Comparison of ENCODE assay signal across 8 mouse cellular contexts in the genomic region with DNA sequence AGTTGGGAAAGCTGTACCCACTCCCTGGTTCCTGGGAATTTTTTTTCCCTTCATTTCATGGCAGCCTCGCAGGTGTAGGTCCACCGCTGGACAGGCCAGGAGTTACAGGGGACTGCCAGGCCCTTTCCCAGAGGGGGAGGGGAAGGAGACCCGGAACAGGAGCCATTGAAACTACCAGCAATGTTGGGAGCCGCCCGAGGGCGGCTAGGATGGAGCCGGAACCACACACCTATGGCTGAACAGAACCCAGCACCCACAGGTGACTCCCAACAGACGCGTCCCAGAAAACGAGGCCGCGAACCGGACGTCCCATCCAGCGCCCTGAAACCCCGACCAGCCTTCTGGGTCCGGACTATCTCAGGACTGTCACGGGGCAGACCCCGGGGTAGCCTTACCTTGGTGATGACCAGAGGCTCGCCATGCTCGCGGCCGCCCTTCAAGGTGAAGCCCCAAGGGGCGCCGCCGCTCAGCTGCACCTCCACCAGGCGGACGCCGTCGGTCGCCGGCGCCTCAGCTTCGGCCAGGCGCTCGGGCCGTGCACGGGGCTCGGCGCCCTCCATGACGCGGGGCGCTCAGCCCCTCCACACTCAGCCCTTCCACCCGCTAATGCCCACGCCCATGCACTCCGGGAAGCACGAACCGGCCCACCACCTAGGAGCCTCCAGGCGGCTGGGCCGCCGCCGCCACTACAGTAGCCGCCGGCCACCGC. TPM values are rescaled to one million over a fixed set of nuclear protein-coding genes. Genes with fewer than 3 reads are reported as not detected.
DNase-seq lines count a peak whose midpoint lies in the region; ATAC-seq and TF ChIP-seq lines count a peak whose summit lies in the region.

A gene (minus strand): TSS at position 575 of the 709 bp plus-strand sequence.

- no peaks in the 10 kb centered on the region for H3K36me3 ChIP-seq in megakaryocyte, embryonic 14.5 days (replicated peaks; ENCODE audit: low read length)
- no peaks in the 10 kb centered on the region for H3K36me3 ChIP-seq in heart, embryonic 16.5 days (ENCODE audit: control insufficient read depth, insufficient read depth)
- H3K36me3 ChIP-seq in lung, embryonic 14.5 days (ENCODE audit: insufficient read depth): no peaks in the 10 kb centered on the region
- H3K36me3 ChIP-seq in stomach, postnatal 0 days (ENCODE audit: control insufficient read depth, insufficient read depth, low read length): no peaks in the 10 kb centered on the region

- TF ChIP-seq EP300 in stomach, postnatal 0 days (optimal IDR thresholded peaks at IDR 0.05): no peak

- 7% methylated on average over 50 of the region's 55 CpGs for WGBS in heart, embryonic 16.5 days
- WGBS in lung, embryonic 14.5 days: 7% methylated on average over 51 of the region's 55 CpGs
- WGBS in stomach, postnatal 0 days: 9% methylated on average over 40 of the region's 55 CpGs

- ATAC-seq in megakaryocyte, adult 5-6 weeks (ENCODE audit: poor library complexity, severe bottlenecking): no peak
- ATAC-seq in heart, embryonic 16.5 days (replicated peaks; ENCODE audit: extremely low read depth, insufficient read depth, low FRiP score): peak; percentile 61
- peak; percentile 83 for ATAC-seq in lung, embryonic 14.5 days (ENCODE audit: insufficient read depth)
- peak; percentile 58 for ATAC-seq in stomach, postnatal 0 days (ENCODE audit: low FRiP score, low TSS enrichment)

- DNase-seq in embryo, embryonic 11 days: peak; percentile 41
- peak; percentile 49 to 55 for DNase-seq in kidney, postnatal 36 days
- peak; percentile 32 for DNase-seq in lung, embryonic 14.5 days
- DNase-seq in stomach, postnatal 0 days (ENCODE audit: low spot score): peak; percentile 45
- DNase-seq in gastrocnemius, postnatal 10 days: no peak

- peaks cover 12% of the 10 kb centered on the region for H3K9me3 ChIP-seq in megakaryocyte, embryonic 14.5 days
- no peaks in the 10 kb centered on the region for H3K9me3 ChIP-seq in heart, embryonic 16.5 days (replicated peaks; ENCODE audit: control insufficient read depth, low read length)
- no peaks in the 10 kb centered on the region for H3K9me3 ChIP-seq in lung, embryonic 14.5 days (ENCODE audit: low read depth, low read length)
- H3K9me3 ChIP-seq in stomach, postnatal 0 days (ENCODE audit: control insufficient read depth, low read length): no peaks in the 10 kb centered on the region

- peaks cover 36% of the 10 kb centered on the region for H3K27me3 ChIP-seq in megakaryocyte, embryonic 14.5 days (replicated peaks)
- peaks cover 3% of the 10 kb centered on the region; the same call in 1 of the 2 replicates for H3K27me3 ChIP-seq in heart, embryonic 16.5 days (ENCODE audit: control insufficient read depth, insufficient read depth, low read length)
- H3K27me3 ChIP-seq in lung, embryonic 14.5 days (ENCODE audit: insufficient read depth, low read length): peaks cover 8% of the 10 kb centered on the region; the same call in 1 of the 2 replicates
- no peaks in the 10 kb centered on the region for H3K27me3 ChIP-seq in stomach, postnatal 0 days (ENCODE audit: control insufficient read depth, insufficient read depth, low read length)

- H3K4me2 ChIP-seq in heart, embryonic 16.5 days (ENCODE audit: low read depth, low read length): peak within 1 kb of the TSS; percentile 63
- H3K4me2 ChIP-seq in lung, embryonic 14.5 days: peak within 1 kb of the TSS; percentile 58
- H3K4me2 ChIP-seq in stomach, postnatal 0 days (replicated peaks; ENCODE audit: low read depth): peak within 1 kb of the TSS; percentile 62

- H3K9ac ChIP-seq in heart, embryonic 16.5 days (ENCODE audit: low read length): peak within 1 kb of the TSS; percentile 76
- H3K9ac ChIP-seq in lung, embryonic 14.5 days: peak within 1 kb of the TSS; percentile 66
- H3K9ac ChIP-seq in stomach, postnatal 0 days (ENCODE audit: low read length): peak within 1 kb of the TSS; percentile 67

- no peaks in the 10 kb centered on the region for H3K4me1 ChIP-seq in megakaryocyte, embryonic 14.5 days
- 0 out of 2 replicates have a peak, but pooled peaks cover 2% of the 10 kb centered on the region for H3K4me1 ChIP-seq in heart, embryonic 16.5 days (ENCODE audit: control insufficient read depth, insufficient read depth, low read length)
- H3K4me1 ChIP-seq in lung, embryonic 14.5 days (ENCODE audit: insufficient read depth): no peaks in the 10 kb centered on the region
- H3K4me1 ChIP-seq in stomach, postnatal 0 days (replicated peaks; ENCODE audit: control insufficient read depth, insufficient read depth): no peaks in the 10 kb centered on the region

- TF ChIP-seq CTCF in lung, embryonic 14.5 days (IDR thresholded peaks at IDR 0.05; ENCODE audit: low read depth): no peak
- TF ChIP-seq CTCF in stomach, postnatal 0 days (IDR thresholded peaks at IDR 0.05; ENCODE audit: low read depth): peak; percentile 2; the same call in 1 of the 2 replicates

- H3K27ac ChIP-seq in heart, embryonic 16.5 days (ENCODE audit: low read length): peak within 1 kb of the TSS; percentile 79
- peak within 1 kb of the TSS; percentile 72 for H3K27ac ChIP-seq in lung, embryonic 14.5 days (ENCODE audit: low read depth)
- peak within 1 kb of the TSS; percentile 88 for H3K27ac ChIP-seq in stomach, postnatal 0 days (replicated peaks)

- H3K4me3 ChIP-seq in megakaryocyte, embryonic 14.5 days (replicated peaks): peak within 1 kb of the TSS; percentile 50
- H3K4me3 ChIP-seq in heart, embryonic 16.5 days (ENCODE audit: low read length): peak within 1 kb of the TSS; percentile 73
- H3K4me3 ChIP-seq in lung, embryonic 14.5 days (ENCODE audit: low read depth, low read length): peak within 1 kb of the TSS; percentile 60
- H3K4me3 ChIP-seq in stomach, postnatal 0 days (ENCODE audit: low read depth, low read length): peak within 1 kb of the TSS; percentile 58

RNA-seq across cellular contexts. Expression of the gene that starts here (rescaled TPM):
- not detected in 2 replicates for polyA plus RNA-seq in megakaryocyte, embryonic 14.5 days (2012; ENCODE audit: insufficient read depth, low replicate concordance)
- total RNA-seq in megakaryocyte, adult 5-6 weeks (2015): 0.11 TPM in 1 of 2 replicates, not detected in the other
- total RNA-seq in megakaryocyte, adult 5-6 weeks (2017): not detected in 2 replicates
- polyA plus RNA-seq in heart, embryonic 16.5 days (2015; fragmentation: Nextera tagmentation; extraction: Ambion mirVana): 3.4 and 4.0 TPM in 2 replicates
- polyA plus RNA-seq in lung, embryonic 14.5 days (2014; fragmentation: Nextera tagmentation; extraction: Ambion mirVana): 11.8 and 12.2 TPM in 2 replicates
- polyA plus RNA-seq in stomach, postnatal 0 days (2015; fragmentation: Nextera tagmentation; extraction: Ambion mirVana): 2.1 and 2.5 TPM in 2 replicates
- total RNA-seq in gastrocnemius, postnatal 10 days (2021): 1 to 10 TPM; 4.9 to 6.1 TPM

Comparison
In these comparisons a context has a peak if more than half of its experiments do, and no peak if none do; other contexts are left out.
1. RNA of the gene that starts here (total RNA-seq): 4.9 to 6.1 TPM in gastrocnemius, postnatal 10 days; 0.11 TPM in megakaryocyte, adult 5-6 weeks; every median in the first group is over 4 times any median in the second.
2. Peak in every context shown above with its lines, with median percentiles within 50 percentile points of each other: H3K4me3 ChIP-seq, H3K27ac ChIP-seq, H3K4me2 ChIP-seq and H3K9ac ChIP-seq.